Mouse (Mus musculus) lung, postnatal 0 days (tissue): ENCODE measurements around the gene Sdc4.

Experiments
- CTCF ChIP-seq: IDR thresholded peaks from 2 replicates; pipeline ENCODE4 v1.5.1; 2016; ENCODE audit warnings: antibody characterized with exemption, mild to moderate bottlenecking
- EP300 ChIP-seq: IDR thresholded peaks from 2 replicates; pipeline ENCODE4 v1.6.1; 2016; ENCODE audit warnings: antibody characterized with exemption, mild to moderate bottlenecking, control low read depth

GRCm38 (mm10) chr2:164436961-164437360 is 6.7 kb downstream of the Sdc4 start:
- no peak for TF ChIP-seq CTCF
- no peak for TF ChIP-seq EP300
